Mouse (Mus musculus) heart, embryonic 15.5 days (tissue): ENCODE measurements at regions not wholly inside any gene's neighbourhood (a gene's known extent, or its start where the extent isn't known, plus 50 kb on each side); places are given as distances from the start of the nearest gene placed in this dataset.

ENCODE experiments used
- ATAC-seq: fragments of 200-750 bp; cut with Nextera tagmentation; replicated peaks from 2 replicates; pipeline ENCODE4 v1.8.0; 2017; ENCODE audit warnings: low read depth, moderate TSS enrichment; ENCODE audit not compliant: insufficient number of reproducible peaks, insufficient read depth, low FRiP score
- H3K27ac ChIP-seq: fragments of 300-500 bp; sonication (generic); 2 replicates; pipeline ENCODE4 v1.5.1; 2015; ENCODE audit warnings: mild to moderate bottlenecking, inconsistent platforms
- H3K27me3 ChIP-seq: fragments of 300-500 bp; sonication (generic); 2 replicates; pipeline ENCODE4 v1.6.1; 2015; ENCODE audit warnings: inconsistent platforms
- H3K36me3 ChIP-seq: fragments of 300-500 bp; sonication (generic); 2 replicates; pipeline ENCODE4 v1.6.1; 2015; ENCODE audit warnings: mild to moderate bottlenecking, inconsistent platforms
- H3K4me1 ChIP-seq: fragments of 300-500 bp; sonication (generic); replicated peaks from 2 replicates; pipeline ENCODE4 v1.6.1; 2015; ENCODE audit warnings: inconsistent platforms
- H3K4me2 ChIP-seq: fragments of 300-500 bp; sonication (generic); 2 replicates; pipeline ENCODE4 v1.6.1; 2015; ENCODE audit warnings: inconsistent platforms, mild to moderate bottlenecking, moderate library complexity
- H3K4me3 ChIP-seq: fragments of 300-500 bp; sonication (generic); 2 replicates; pipeline ENCODE4 v1.5.1; 2015; ENCODE audit warnings: mild to moderate bottlenecking, inconsistent platforms
- H3K9ac ChIP-seq: fragments of 300-500 bp; sonication (generic); 2 replicates; pipeline ENCODE4 v1.6.1; 2015; ENCODE audit warnings: mild to moderate bottlenecking, inconsistent platforms
- H3K9me3 ChIP-seq: fragments of 300-500 bp; sonication (generic); replicated peaks from 2 replicates; pipeline ENCODE4 v1.6.1; 2016; ENCODE audit warnings: inconsistent platforms
- WGBS: fragments of 180-500 bp; shearing (Covaris S2); methylation state at CpG from one replicate; pipeline ENCODE4 v1.1.7; 2015; ENCODE audit warnings: mixed read lengths; 5-methylcytosine and 5-hydroxymethylcytosine counted together

DNA sequence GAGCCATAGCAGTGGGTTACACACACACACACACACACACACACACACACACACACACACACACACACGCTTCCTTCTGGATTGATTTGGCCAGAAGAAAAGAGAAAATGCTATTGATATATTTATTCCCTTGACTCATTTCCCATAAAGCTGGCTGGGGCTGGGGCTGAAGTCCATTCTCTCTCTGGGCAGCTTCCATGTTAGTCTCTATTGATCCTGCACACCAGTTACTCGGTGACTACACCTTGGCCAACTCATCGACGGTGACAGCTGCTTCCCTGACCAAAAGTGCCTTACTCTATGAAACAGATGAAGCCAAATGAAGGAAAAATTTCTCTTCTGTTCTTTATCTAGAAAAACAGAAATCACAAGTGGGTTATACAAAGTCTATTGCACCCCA lies 82.1 kb downstream of the Snx18 start:
- H3K4me2 ChIP-seq = no peak overlapping the region
- H3K27me3 ChIP-seq = no peaks in the 10 kb centered on the region
- no peaks in the 10 kb centered on the region for H3K36me3 ChIP-seq
- 84% methylated on average over 4 of the region's 4 CpGs for WGBS
- H3K27ac ChIP-seq = no peak overlapping the region
- no peaks in the 10 kb centered on the region for H3K9me3 ChIP-seq
- ATAC-seq = no peak
- H3K9ac ChIP-seq = no peak overlapping the region
- H3K4me3 ChIP-seq = no peak overlapping the region
- H3K4me1 ChIP-seq = no peaks in the 10 kb centered on the region

GRCm38 (mm10) chr13:113534664-113535455 lies 83.5 kb downstream of the Snx18 start:
- 78% methylated on average over 8 of the region's 8 CpGs for WGBS
- Histone ChIP-seq H3K4me2 (no peak overlapping the region), H3K4me3 (no peak overlapping the region), H3K36me3 (no peaks in the 10 kb centered on the region), H3K4me1 (no peaks in the 10 kb centered on the region), H3K9me3 (no peaks in the 10 kb centered on the region), H3K9ac (no peak overlapping the region), H3K27me3 (no peaks in the 10 kb centered on the region), H3K27ac (no peak overlapping the region)
- no peak for ATAC-seq

- ATAC-seq = no peak
- H3K27ac ChIP-seq = no peak overlapping the region
- 50% methylated on average over 4 of the region's 4 CpGs for WGBS
Observed at GRCm38 (mm10) chr13:113533884-113534445, 84.4 kb downstream of the Snx18 start.

DNA sequence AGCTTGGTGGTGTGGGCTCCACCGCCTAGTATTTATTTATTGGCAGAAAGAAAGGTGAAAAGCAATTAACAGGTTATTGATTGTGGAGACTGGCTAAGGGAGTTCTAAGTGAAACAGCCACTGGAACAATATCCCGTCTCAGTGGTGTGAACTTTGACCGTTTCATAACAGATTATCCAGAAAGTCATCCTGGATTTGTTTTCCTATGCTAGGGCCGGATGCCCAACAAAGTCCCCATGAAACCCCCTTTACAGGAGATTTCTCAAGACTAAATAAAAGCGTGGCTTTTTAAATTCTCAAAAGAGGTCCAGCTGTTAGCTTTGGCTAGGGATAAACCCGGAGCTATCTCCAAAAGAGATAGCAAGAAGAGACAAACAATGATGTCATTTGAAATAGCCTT lies 91.4 kb downstream of the Snx18 start:
- no peaks in the 10 kb centered on the region for H3K9me3 ChIP-seq
- peaks cover 4% of the 10 kb centered on the region; the same call in 1 of the 2 replicates for H3K4me1 ChIP-seq
- no peaks in the 10 kb centered on the region for H3K36me3 ChIP-seq
- H3K4me2 ChIP-seq = no peak overlapping the region
- no peaks in the 10 kb centered on the region for H3K27me3 ChIP-seq
- WGBS = 62% methylated on average over 6 of the region's 6 CpGs
- no peak overlapping the region for H3K4me3 ChIP-seq
- H3K9ac ChIP-seq = no peak overlapping the region
- H3K27ac ChIP-seq = no peak overlapping the region
- ATAC-seq = no peak

More at GRCm38 (mm10) chr13:113533884-113534445, 84.4 kb downstream of the Snx18 start:
- Histone ChIP-seq H3K9me3 (no peaks in the 10 kb centered on the region), H3K27me3 (no peaks in the 10 kb centered on the region), H3K9ac (no peak overlapping the region), H3K36me3 (no peaks in the 10 kb centered on the region), H3K4me1 (no peaks in the 10 kb centered on the region), H3K4me3 (no peak overlapping the region), H3K4me2 (no peak overlapping the region)

DNA sequence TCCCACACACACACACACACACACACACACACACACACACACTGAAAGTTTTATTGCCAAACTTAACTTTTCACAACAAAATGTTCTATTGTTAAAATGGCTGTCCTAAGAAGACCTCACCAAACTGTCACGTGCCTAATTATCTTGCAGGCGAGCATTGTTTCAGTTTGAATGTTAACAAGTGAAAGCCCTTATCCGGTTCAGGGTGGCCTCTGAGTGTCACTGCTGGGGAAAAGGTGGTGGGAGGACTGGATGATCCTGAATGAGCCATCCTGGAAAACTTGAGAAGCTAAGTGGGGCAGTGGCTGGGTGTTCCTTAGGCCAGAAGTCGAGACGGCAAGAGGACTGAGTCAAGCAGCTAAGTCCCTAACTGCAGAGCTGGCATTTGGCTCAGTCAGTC lies 94.9 kb downstream of the Snx18 start:
- H3K4me1 ChIP-seq = peaks cover 4% of the 10 kb centered on the region; the same call in 1 of the 2 replicates
- H3K4me2 ChIP-seq = no peak overlapping the region
- no peaks in the 10 kb centered on the region for H3K9me3 ChIP-seq
- no peaks in the 10 kb centered on the region for H3K36me3 ChIP-seq
- H3K4me3 ChIP-seq = no peak overlapping the region
- no peak for ATAC-seq
- H3K27ac ChIP-seq = no peak overlapping the region
- no peak overlapping the region for H3K9ac ChIP-seq
- WGBS = 70% methylated on average over 5 of the region's 5 CpGs
- no peaks in the 10 kb centered on the region for H3K27me3 ChIP-seq

- Histone ChIP-seq H3K4me2 (no peak overlapping the region), H3K27me3 (no peaks in the 10 kb centered on the region), H3K36me3 (no peaks in the 10 kb centered on the region), H3K9me3 (no peaks in the 10 kb centered on the region), H3K4me1 (peaks cover 7% of the 10 kb centered on the region; the same call in 1 of the 2 replicates), H3K27ac (no peak overlapping the region), H3K4me3 (no peak overlapping the region), H3K9ac (no peak overlapping the region)
- ATAC-seq = no peak
- 75% methylated on average over 6 of the region's 6 CpGs for WGBS
Observed at GRCm38 (mm10) chr13:113518144-113518543, 100.2 kb downstream of the Snx18 start.

GRCm38 (mm10) chr13:113516102-113516501 lies 102.3 kb downstream of the Snx18 start:
- H3K4me3 ChIP-seq = no peak overlapping the region
- H3K36me3 ChIP-seq = no peaks in the 10 kb centered on the region
- no peak overlapping the region for H3K27ac ChIP-seq
- no peak for ATAC-seq
- H3K9ac ChIP-seq = no peak overlapping the region
- H3K27me3 ChIP-seq = no peaks in the 10 kb centered on the region
- peaks cover 7% of the 10 kb centered on the region; the same call in 1 of the 2 replicates for H3K4me1 ChIP-seq
- WGBS = 78% methylated on average over 1 of the region's 1 CpGs
- H3K4me2 ChIP-seq = no peak overlapping the region
- no peaks in the 10 kb centered on the region for H3K9me3 ChIP-seq

GRCm38 (mm10) chr13:113515162-113515600 lies 103.2 kb downstream of the Snx18 start:
- ATAC-seq = peak; percentile 67; the same call in 1 of the 2 replicates
- no peaks in the 10 kb centered on the region for H3K36me3 ChIP-seq
- H3K4me2 ChIP-seq = no peak overlapping the region

DNA sequence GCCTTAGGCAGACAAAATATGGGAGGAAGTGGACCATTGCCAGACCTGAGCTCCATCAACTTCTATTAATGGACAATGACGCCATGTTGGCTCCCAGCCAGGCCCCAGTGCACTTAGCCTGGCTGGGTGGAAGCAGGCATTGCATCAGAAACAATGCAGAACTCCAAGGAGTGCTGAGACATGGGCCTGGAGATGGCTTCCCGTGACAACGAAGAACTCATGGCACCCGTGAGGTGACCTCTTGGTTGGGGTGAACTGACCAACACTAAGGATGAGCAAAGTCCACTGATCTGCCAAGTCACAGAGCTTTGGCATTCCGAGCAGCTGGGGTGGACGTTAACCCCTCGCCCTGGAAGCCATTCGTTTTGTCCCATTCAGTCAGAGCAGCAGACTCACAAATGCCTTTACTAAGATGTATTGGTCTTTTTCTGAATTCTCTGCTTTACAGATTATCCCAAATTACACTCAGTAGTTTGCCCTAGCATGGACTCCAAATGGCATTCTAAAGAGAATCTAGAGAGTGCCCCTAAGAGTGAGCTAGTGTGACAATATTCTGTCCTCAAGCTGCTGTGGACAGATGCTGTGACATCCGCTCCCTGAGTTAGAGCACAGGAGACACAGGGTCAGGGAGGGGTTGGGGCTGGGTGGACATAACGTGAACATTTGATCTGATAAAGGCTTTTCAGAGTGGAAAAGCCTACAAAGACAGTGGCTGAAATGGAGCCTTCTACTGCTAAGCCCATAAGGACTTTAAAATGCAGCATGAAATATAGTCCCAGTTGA lies 108.8 kb downstream of the Snx18 start:
- H3K27ac ChIP-seq = peak overlapping the region; percentile 83
- no peak overlapping the region for H3K4me3 ChIP-seq
- no peaks in the 10 kb centered on the region for H3K27me3 ChIP-seq
- ATAC-seq = peak; percentile 90
- WGBS = 36% methylated on average over 10 of the region's 10 CpGs
- H3K36me3 ChIP-seq = no peaks in the 10 kb centered on the region
- no peak overlapping the region for H3K9ac ChIP-seq
- 0 out of 2 replicates have a peak overlapping the region, but pooled peaks have one; percentile 22 for H3K4me2 ChIP-seq
- H3K4me1 ChIP-seq = peaks cover 12% of the 10 kb centered on the region
- no peaks in the 10 kb centered on the region for H3K9me3 ChIP-seq

More at GRCm38 (mm10) chr13:113515162-113515600, 103.2 kb downstream of the Snx18 start:
- Histone ChIP-seq H3K9me3 (no peaks in the 10 kb centered on the region), H3K27me3 (no peaks in the 10 kb centered on the region), H3K4me3 (no peak overlapping the region), H3K9ac (no peak overlapping the region), H3K27ac (peak overlapping the region; percentile 59), H3K4me1 (peaks cover 7% of the 10 kb centered on the region; the same call in 1 of the 2 replicates)
- WGBS = 34% methylated on average over 7 of the region's 7 CpGs

- no peaks in the 10 kb centered on the region for H3K27me3 ChIP-seq
- H3K4me3 ChIP-seq = no peak overlapping the region
- H3K9ac ChIP-seq = no peak overlapping the region
- H3K36me3 ChIP-seq = no peaks in the 10 kb centered on the region
- H3K27ac ChIP-seq = peak overlapping the region; percentile 83
- ATAC-seq = no peak
- H3K4me2 ChIP-seq = no peak overlapping the region
- 72% methylated on average over 11 of the region's 11 CpGs for WGBS
- H3K4me1 ChIP-seq = peaks cover 12% of the 10 kb centered on the region
- H3K9me3 ChIP-seq = no peaks in the 10 kb centered on the region
Observed at GRCm38 (mm10) chr13:113508124-113508728, 110.1 kb downstream of the Snx18 start.

DNA sequence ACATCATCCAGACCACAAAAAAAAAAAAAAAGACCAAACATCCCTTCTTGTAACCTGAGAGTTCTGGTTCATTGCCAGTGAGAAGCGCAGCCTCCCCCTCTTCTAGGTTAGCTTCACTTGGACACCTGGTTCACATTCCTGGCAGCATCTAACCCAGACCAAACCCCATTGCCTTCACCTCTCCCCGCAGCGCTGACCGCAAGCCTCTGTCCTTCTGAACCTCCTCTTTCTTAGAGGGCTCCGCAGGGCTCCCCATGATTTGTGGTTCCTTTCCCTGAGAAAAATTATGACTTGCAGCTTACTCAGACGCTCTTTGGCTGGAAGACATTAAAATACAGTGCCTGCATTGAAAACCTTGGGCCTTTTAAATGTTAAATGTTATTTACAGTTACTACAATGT lies 115.8 kb downstream of the Snx18 start:
- WGBS = 88% methylated on average over 6 of the region's 6 CpGs
- H3K4me2 ChIP-seq = no peak overlapping the region
- no peaks in the 10 kb centered on the region for H3K36me3 ChIP-seq
- no peak overlapping the region for H3K27ac ChIP-seq
- H3K4me1 ChIP-seq = no peaks in the 10 kb centered on the region
- no peak overlapping the region for H3K9ac ChIP-seq
- H3K27me3 ChIP-seq = no peaks in the 10 kb centered on the region
- H3K9me3 ChIP-seq = no peaks in the 10 kb centered on the region
- no peak for ATAC-seq
- no peak overlapping the region for H3K4me3 ChIP-seq
